Mouse (Mus musculus): ENCODE measurements around the gene Myt1. TPM values are rescaled to one million over a fixed set of nuclear protein-coding genes. Genes with fewer than 3 reads are reported as not detected.

Gene Myt1
- polyA plus RNA-seq, 1 experiment from 2014 or later: 1.7 TPM

DNA sequence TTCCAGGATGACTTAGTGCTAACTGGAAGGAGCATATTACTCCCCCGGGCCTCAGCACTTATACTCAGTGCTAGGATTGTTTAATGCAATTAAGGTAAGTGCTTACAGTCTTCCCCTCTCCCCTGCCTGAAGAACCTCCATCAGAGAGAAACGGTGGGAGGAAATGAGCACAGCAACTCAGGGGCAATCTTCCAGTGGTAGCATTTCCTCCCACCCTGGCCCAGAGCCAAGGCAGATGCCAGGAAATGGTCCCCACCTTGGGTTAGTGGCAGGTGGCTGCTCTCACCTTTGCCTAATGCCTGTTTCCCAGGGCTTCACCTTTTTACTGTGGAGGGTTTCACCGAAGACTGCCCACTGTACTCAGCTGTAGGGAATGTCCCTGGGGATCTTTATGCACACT is 33.1 kb upstream of the Myt1 start:
- 61% methylated on average over 3 of the region's 3 CpGs for WGBS
- no peaks in the 10 kb centered on the region for H3K36me3 ChIP-seq (ENCODE audit: control insufficient read depth, insufficient read depth, low read length)

DNA sequence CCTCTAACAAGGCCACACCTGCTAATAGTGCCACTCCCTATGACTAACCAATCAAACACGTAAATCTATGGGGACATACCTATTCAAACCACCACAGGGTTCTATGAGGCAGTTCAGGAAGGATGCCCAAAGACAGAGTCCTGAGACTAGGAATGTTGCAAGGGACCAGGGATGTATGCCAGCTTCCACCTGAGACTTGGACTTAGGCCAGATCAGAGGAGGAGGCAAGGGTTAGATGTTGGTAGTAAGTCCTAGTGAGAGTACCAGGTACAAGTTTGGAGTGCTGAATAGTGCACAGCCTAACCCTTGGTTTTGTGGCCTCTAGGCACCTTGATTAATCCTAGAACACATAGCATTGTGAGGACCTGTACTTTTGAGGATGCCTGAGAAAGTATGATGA is 10.5 kb upstream of the Myt1 start:
- Histone ChIP-seq H3K4me1 (ENCODE audit: control insufficient read depth, insufficient read depth, low read length) (no peaks in the 10 kb centered on the region), H3K4me3 (ENCODE audit: low read length) (no peak overlapping the region), H3K9me3 (ENCODE audit: control insufficient read depth, low read length) (no peaks in the 10 kb centered on the region), H3K27ac (ENCODE audit: low read length) (no peak overlapping the region), H3K36me3 (ENCODE audit: control insufficient read depth, insufficient read depth, low read length) (no peaks in the 10 kb centered on the region), H3K4me2 (ENCODE audit: low read depth, low read length) (no peak overlapping the region), H3K27me3 (replicated peaks; ENCODE audit: control insufficient read depth, insufficient read depth, low read length) (no peaks in the 10 kb centered on the region), H3K9ac (ENCODE audit: low read depth, low read length) (no peak overlapping the region)
- 75% methylated on average over 1 of the region's 1 CpGs for WGBS
- no peak for ATAC-seq

More for the DNA sequence above, 33.1 kb upstream of the Myt1 start:
- H3K4me3 ChIP-seq (ENCODE audit: low read length): no peak overlapping the region
- no peaks in the 10 kb centered on the region for H3K4me1 ChIP-seq (ENCODE audit: control insufficient read depth, insufficient read depth, low read length)
- H3K27me3 ChIP-seq (replicated peaks; ENCODE audit: control insufficient read depth, insufficient read depth, low read length): no peaks in the 10 kb centered on the region
- no peaks in the 10 kb centered on the region for H3K9me3 ChIP-seq (ENCODE audit: control insufficient read depth, low read length)
- no peak overlapping the region for H3K27ac ChIP-seq (ENCODE audit: low read length)
- ATAC-seq: no peak
- H3K4me2 ChIP-seq (ENCODE audit: low read depth, low read length): no peak overlapping the region
- H3K9ac ChIP-seq (ENCODE audit: low read depth, low read length): no peak overlapping the region

- Histone ChIP-seq H3K9ac (ENCODE audit: low read depth, low read length) (no peak overlapping the region), H3K4me2 (ENCODE audit: low read depth, low read length) (no peak overlapping the region), H3K36me3 (ENCODE audit: control insufficient read depth, insufficient read depth, low read length) (no peaks in the 10 kb centered on the region), H3K4me1 (ENCODE audit: control insufficient read depth, insufficient read depth, low read length) (no peaks in the 10 kb centered on the region), H3K9me3 (ENCODE audit: control insufficient read depth, low read length) (no peaks in the 10 kb centered on the region), H3K27me3 (replicated peaks; ENCODE audit: control insufficient read depth, insufficient read depth, low read length) (peaks cover 2% of the 10 kb centered on the region; the same call in 1 of the 2 replicates), H3K27ac (ENCODE audit: low read length) (no peak overlapping the region), H3K4me3 (ENCODE audit: low read length) (no peak overlapping the region)
- no peak for ATAC-seq
- 69% methylated on average over 2 of the region's 2 CpGs for WGBS
Measured at GRCm38 (mm10) chr2:181758147-181758725, 4.9 kb upstream of the Myt1 start.

GRCm38 (mm10) chr2:181759041-181759440 is 4.1 kb upstream of the Myt1 start:
- Histone ChIP-seq H3K4me2 (ENCODE audit: low read depth, low read length) (no peak overlapping the region), H3K9ac (ENCODE audit: low read depth, low read length) (no peak overlapping the region), H3K36me3 (ENCODE audit: control insufficient read depth, insufficient read depth, low read length) (no peaks in the 10 kb centered on the region), H3K27me3 (replicated peaks; ENCODE audit: control insufficient read depth, insufficient read depth, low read length) (peaks cover 4% of the 10 kb centered on the region; the same call in 1 of the 2 replicates), H3K4me3 (ENCODE audit: low read length) (no peak overlapping the region), H3K9me3 (ENCODE audit: control insufficient read depth, low read length) (no peaks in the 10 kb centered on the region), H3K4me1 (ENCODE audit: control insufficient read depth, insufficient read depth, low read length) (no peaks in the 10 kb centered on the region), H3K27ac (ENCODE audit: low read length) (no peak overlapping the region)
- ATAC-seq: no peak
- WGBS: 28% methylated on average over 4 of the region's 4 CpGs

DNA sequence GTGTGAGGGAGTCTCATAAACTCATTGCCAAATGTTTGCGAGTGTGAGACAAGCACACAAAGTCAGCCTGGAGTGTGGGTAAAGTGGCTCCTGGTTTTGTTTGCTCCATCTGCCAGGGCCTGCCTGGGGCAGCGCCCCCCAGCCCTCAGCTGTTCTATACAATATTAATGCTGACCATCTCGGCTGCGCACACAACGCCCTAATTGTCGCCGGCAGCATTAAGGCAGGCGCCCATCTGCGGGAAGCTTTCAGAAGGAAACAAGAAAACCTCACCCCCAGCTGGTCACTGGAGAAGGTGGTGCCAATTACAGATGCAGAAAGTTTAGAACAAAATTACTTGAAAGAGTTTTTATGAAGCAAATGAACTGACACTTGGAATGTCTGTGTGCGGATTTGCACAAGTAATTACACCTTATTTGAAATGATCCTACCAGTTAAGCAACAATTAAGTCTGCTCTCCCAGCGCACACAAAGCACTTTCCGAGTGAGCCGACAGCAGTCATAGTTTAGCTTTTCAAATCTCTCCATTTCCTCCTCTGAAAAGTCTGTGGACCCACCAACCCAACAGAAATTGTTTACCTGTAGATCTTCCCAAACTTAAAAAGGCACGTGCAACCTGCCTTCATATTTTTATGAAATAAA is 875 bp downstream of the Myt1 start:
- no peak overlapping the region for H3K4me2 ChIP-seq (ENCODE audit: low read depth, low read length)
- peaks cover 4% of the 10 kb centered on the region; the same call in 1 of the 2 replicates for H3K27me3 ChIP-seq (replicated peaks; ENCODE audit: control insufficient read depth, insufficient read depth, low read length)
- H3K27ac ChIP-seq (ENCODE audit: low read length): no peak overlapping the region
- no peak overlapping the region for H3K4me3 ChIP-seq (ENCODE audit: low read length)
- no peaks in the 10 kb centered on the region for H3K36me3 ChIP-seq (ENCODE audit: control insufficient read depth, insufficient read depth, low read length)
- ATAC-seq: no peak
- WGBS: 26% methylated on average over 14 of the region's 14 CpGs
- H3K9ac ChIP-seq (ENCODE audit: low read depth, low read length): no peak overlapping the region
- no peaks in the 10 kb centered on the region for H3K9me3 ChIP-seq (ENCODE audit: control insufficient read depth, low read length)
- H3K4me1 ChIP-seq (ENCODE audit: control insufficient read depth, insufficient read depth, low read length): no peaks in the 10 kb centered on the region

DNA sequence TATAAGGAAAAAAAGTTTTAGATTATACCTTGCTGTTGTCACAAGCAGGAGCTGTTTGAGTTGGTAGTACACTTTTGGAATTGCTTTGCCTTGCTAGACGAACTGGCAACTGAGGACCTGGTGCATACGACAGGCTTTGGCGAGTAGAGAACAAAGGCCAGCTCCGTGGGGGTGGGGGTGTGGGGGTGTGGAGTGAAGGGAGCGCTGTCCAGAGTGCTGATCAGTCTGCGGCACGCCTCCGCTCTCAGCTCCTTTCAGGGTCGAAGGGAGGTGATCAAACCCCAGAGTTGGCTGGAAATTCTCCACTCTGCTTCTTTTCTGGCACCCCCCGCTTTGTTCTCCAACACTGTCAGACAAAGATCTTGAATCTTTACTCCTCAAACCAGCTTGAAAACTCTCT is 1.5 kb downstream of the Myt1 start:
- H3K27me3 ChIP-seq (replicated peaks; ENCODE audit: control insufficient read depth, insufficient read depth, low read length): peaks cover 4% of the 10 kb centered on the region; the same call in 1 of the 2 replicates
- no peak overlapping the region for H3K9ac ChIP-seq (ENCODE audit: low read depth, low read length)
- 2% methylated on average over 10 of the region's 10 CpGs for WGBS
- H3K4me1 ChIP-seq (ENCODE audit: control insufficient read depth, insufficient read depth, low read length): no peaks in the 10 kb centered on the region
- no peak overlapping the region for H3K27ac ChIP-seq (ENCODE audit: low read length)
- no peak for ATAC-seq
- H3K4me3 ChIP-seq (ENCODE audit: low read length): no peak overlapping the region
- no peaks in the 10 kb centered on the region for H3K36me3 ChIP-seq (ENCODE audit: control insufficient read depth, insufficient read depth, low read length)
- H3K9me3 ChIP-seq (ENCODE audit: control insufficient read depth, low read length): no peaks in the 10 kb centered on the region
- no peak overlapping the region for H3K4me2 ChIP-seq (ENCODE audit: low read depth, low read length)

DNA sequence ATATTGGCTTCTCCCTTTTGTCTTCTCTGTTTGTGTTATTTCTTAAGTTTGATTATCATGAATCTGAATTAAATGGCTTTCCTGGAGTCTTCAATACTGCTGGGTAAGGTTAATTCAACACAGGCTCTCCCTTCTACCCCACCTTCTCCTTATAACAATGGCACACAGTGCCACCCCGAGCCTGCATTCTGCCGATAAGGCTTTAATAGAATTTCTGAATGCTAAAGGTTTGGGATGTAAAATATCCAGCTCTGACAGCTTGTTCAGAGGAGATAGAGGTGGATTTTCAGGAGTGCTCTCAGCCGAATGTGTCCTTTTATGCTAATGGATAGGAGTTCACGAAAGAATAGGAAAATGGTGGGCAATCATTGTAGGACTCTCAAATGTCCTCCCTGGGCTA is 2.1 kb downstream of the Myt1 start:
- 68% methylated on average over 4 of the region's 4 CpGs for WGBS
- Histone ChIP-seq H3K4me3 (ENCODE audit: low read length) (no peak overlapping the region), H3K27ac (ENCODE audit: low read length) (no peak overlapping the region), H3K36me3 (ENCODE audit: control insufficient read depth, insufficient read depth, low read length) (no peaks in the 10 kb centered on the region), H3K9me3 (ENCODE audit: control insufficient read depth, low read length) (no peaks in the 10 kb centered on the region), H3K9ac (ENCODE audit: low read depth, low read length) (no peak overlapping the region), H3K4me1 (ENCODE audit: control insufficient read depth, insufficient read depth, low read length) (no peaks in the 10 kb centered on the region), H3K4me2 (ENCODE audit: low read depth, low read length) (no peak overlapping the region), H3K27me3 (replicated peaks; ENCODE audit: control insufficient read depth, insufficient read depth, low read length) (peaks cover 4% of the 10 kb centered on the region; the same call in 1 of the 2 replicates)
- ATAC-seq: no peak

DNA sequence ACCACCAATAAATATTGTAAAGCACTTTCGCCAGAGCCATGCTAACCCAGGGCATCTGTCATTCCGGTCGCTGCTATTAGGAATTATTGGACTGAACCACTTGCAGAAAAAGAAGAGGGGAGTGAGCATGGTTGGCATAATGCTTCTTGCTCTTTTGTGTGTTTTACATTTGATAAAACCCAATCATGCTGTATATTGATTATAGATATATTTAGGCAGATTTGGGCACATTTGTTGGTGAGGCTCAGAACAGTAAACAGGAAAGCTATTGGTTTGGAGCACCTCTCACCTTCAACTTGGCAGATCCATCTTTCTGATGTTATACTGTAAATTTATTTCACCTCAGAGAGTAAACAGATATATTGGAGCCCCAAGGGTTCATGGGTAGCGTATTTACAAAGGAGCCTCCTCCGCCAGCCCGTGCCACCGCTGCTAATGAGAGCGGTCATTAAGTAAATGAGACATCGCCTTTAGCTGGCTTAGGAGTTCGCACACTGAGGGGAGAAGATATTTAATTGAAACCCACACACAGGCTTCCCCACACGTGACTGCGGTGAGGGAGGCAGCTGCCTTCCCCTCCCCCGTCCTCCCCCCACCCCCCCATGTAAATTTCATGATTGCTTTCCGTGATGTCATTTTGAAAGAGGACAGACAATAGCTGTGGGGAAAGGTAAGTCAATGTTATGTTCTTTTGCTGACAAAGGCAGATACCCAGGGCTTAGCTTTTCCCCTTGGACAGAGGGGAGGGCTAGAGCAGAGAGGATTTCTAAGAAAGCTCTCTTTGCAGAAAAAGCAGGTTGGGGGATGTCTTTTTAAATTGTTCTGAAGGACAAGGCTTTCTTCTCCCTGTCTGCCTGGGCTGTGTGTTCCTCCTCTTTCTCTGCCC is 3.8 kb downstream of the Myt1 start:
- Histone ChIP-seq H3K4me2 (ENCODE audit: low read depth, low read length) (no peak overlapping the region), H3K27ac (ENCODE audit: low read length) (no peak overlapping the region), H3K9ac (ENCODE audit: low read depth, low read length) (no peak overlapping the region), H3K4me1 (ENCODE audit: control insufficient read depth, insufficient read depth, low read length) (no peaks in the 10 kb centered on the region), H3K9me3 (ENCODE audit: control insufficient read depth, low read length) (no peaks in the 10 kb centered on the region), H3K27me3 (replicated peaks; ENCODE audit: control insufficient read depth, insufficient read depth, low read length) (peaks cover 4% of the 10 kb centered on the region; the same call in 1 of the 2 replicates), H3K36me3 (ENCODE audit: control insufficient read depth, insufficient read depth, low read length) (no peaks in the 10 kb centered on the region), H3K4me3 (ENCODE audit: low read length) (0 out of 2 replicates have a peak overlapping the region, but pooled peaks have one; percentile 3)
- WGBS: 48% methylated on average over 14 of the region's 14 CpGs
- ATAC-seq: no peak

DNA sequence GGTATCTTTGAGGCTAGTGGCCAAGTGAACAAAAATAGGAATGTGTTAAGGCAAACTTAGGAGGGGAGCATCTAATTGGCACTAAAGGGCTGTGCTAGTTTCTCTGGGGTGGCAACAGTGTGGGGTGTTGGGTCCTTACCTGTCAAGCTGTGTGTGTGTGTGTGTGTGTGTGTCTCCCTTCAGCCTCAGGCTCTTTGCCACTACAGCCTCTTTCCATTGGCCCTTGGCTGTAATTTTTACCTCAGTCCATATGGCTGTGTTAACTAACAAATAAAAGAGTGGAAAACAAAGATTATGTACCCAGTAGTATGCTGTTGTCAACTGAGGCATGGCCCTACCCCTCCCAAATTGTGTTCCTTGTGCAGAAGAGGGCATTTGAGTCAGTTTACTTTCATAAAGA is 5.3 kb downstream of the Myt1 start:
- H3K36me3 ChIP-seq (ENCODE audit: control insufficient read depth, insufficient read depth, low read length): no peaks in the 10 kb centered on the region
- H3K4me3 ChIP-seq (ENCODE audit: low read length): no peak overlapping the region
- ATAC-seq: no peak
- H3K9me3 ChIP-seq (ENCODE audit: control insufficient read depth, low read length): no peaks in the 10 kb centered on the region
- no peak overlapping the region for H3K27ac ChIP-seq (ENCODE audit: low read length)
- H3K27me3 ChIP-seq (replicated peaks; ENCODE audit: control insufficient read depth, insufficient read depth, low read length): 0 out of 2 replicates have a peak, but pooled peaks cover under 1% of the 10 kb centered on the region
- H3K9ac ChIP-seq (ENCODE audit: low read depth, low read length): no peak overlapping the region
- H3K4me1 ChIP-seq (ENCODE audit: control insufficient read depth, insufficient read depth, low read length): no peaks in the 10 kb centered on the region
- no peak overlapping the region for H3K4me2 ChIP-seq (ENCODE audit: low read depth, low read length)

Measured in intestine, embryonic 16.5 days (tissue).